Mouse (Mus musculus): ENCODE measurements around the gene Sdr16c6. TPM values are rescaled to one million over a fixed set of nuclear protein-coding genes. Genes with fewer than 3 reads are reported as not detected.

The Sdr16c6 gene
- total RNA-seq (2021) = not detected in 2 replicates
- long read RNA-seq, experiment 1 = 0 reads
- long read RNA-seq, experiment 2 = 0 reads

GRCm38 (mm10) chr4:4077372-4077771 is at the start of gene Sdr16c6:
Sdr16c6 (minus strand) TSS chr4:4077522.
- no peak for DNase-seq

- no peak for DNase-seq
These were observed 2.9 kb upstream of the Sdr16c6 start for GRCm38 (mm10) chr4:4080180-4080579.

GRCm38 (mm10) chr4:4079132-4079531 is 1.8 kb upstream of the Sdr16c6 start:
- DNase-seq = no peak

GRCm38 (mm10) chr4:4076001-4076400 is 1.3 kb downstream of the Sdr16c6 start:
- no peak for DNase-seq

Other genes starting within 250 kb of the Sdr16c6 start
- 592 and 645 TPM in 2 replicates for gene Gm11808, start 103.9 kb downstream of the Sdr16c6 start, total RNA-seq (2021)